Mouse (Mus musculus): Measurements from ENCODE around the gene Gm3015. TPM values are rescaled to one million over a fixed set of nuclear protein-coding genes. Genes with fewer than 3 reads are reported as not detected.
"Not testable (repeated sequence)": the region's sequence is repeated elsewhere in the genome, so short reads cannot be mapped to it uniquely, and the experiment has no call there.

Gm3015 gene
- not detected for total RNA-seq (2022)

- DNase-seq (ENCODE audit: low spot score in 2 of 2): not testable (repeated sequence)
Observed at GRCm38 (mm10) chr14:42768721-42769120, at the start of gene Gm3015. TSS of gene Gm3015 (minus strand) at chr14:42768821.

GRCm38 (mm10) chr14:42797887-42798286, 29.3 kb upstream of the Gm3015 start, which contains the start of gene Gm10377:
TSS of gene Gm10377 (minus strand) at chr14:42797987.
- DNase-seq (ENCODE audit: low spot score in 2 of 2): not testable (repeated sequence)

Other genes with a start within 250 kb of the Gm3015 start
- not detected for gene Gm8024, start 244.5 kb downstream of the Gm3015 start, total RNA-seq (2022)
- not detected for gene Gm17124, start 168.9 kb downstream of the Gm3015 start, total RNA-seq (2022)
- gene Gm3633, start 126.9 kb downstream of the Gm3015 start, total RNA-seq (2022): not detected
- not detected for gene Gm10378, start 112.9 kb downstream of the Gm3015 start, total RNA-seq (2022)
- not detected for gene Gm10377, start 29.2 kb upstream of the Gm3015 start, total RNA-seq (2022)
- not detected for gene Gm21977, start 84.7 kb upstream of the Gm3015 start, total RNA-seq (2022)
- gene Gm8082, start 224.8 kb upstream of the Gm3015 start, total RNA-seq (2022): not detected
- gene Gm10376, start 246.8 kb upstream of the Gm3015 start, total RNA-seq (2022): not detected

All from layer of hippocampus, adult 8-10 months (tissue).